Mouse (Mus musculus) brain, embryonic 14.5 days (tissue): ENCODE measurements at regions not wholly inside any gene's neighbourhood (a gene's known extent, or its start where the extent isn't known, plus 50 kb on each side); places are given as distances from the start of the nearest gene placed in this dataset.
A peak's percentile ranks its signal among the peaks of the same experiment; 100 is the strongest.

Experiments
- DNase-seq: peaks from one replicate; pipeline ENCODE4 v3.0.0-alpha.2; 2011; ENCODE audit warnings: low read depth
- CTCF ChIP-seq: fragments of 200-500 bp; IDR thresholded peaks from 2 replicates; pipeline ENCODE4 v1.5.1; 2012; ENCODE audit warnings: inconsistent platforms, mild to moderate bottlenecking, moderate library complexity, borderline replicate concordance; ENCODE audit not compliant: insufficient read depth, insufficient read length; ENCODE audit errors: extremely low read depth
- POLR2A ChIP-seq: fragments of 200-500 bp; IDR thresholded peaks from 2 replicates; pipeline ENCODE4 v1.6.1; 2012; ENCODE audit warnings: mild to moderate bottlenecking, inconsistent platforms, borderline replicate concordance; ENCODE audit not compliant: poor library complexity, insufficient read depth, insufficient read length, severe bottlenecking; ENCODE audit errors: extremely low read depth

DNA sequence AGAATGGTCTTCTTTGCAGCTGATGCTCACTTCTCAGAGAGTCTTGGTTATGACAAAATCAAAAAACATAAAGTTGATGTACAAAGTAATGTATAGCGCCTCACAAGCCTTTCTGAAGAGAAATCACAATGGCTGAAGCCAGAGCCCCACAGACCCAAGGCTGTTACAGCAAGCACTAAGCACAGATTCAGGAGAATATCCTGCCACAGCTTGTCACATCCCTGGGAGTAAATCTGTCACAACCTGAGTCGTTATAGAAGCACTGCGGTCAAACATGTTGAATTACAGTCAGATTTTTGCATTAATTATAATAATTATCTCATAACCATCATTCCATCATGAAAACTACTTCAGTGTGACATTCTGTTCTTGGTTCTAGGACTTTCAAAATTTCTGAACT, 825.7 kb downstream of the 1700064H15Rik start:
- peak; percentile 12 for DNase-seq
- no peak for TF ChIP-seq CTCF
- no peak for TF ChIP-seq POLR2A

DNA sequence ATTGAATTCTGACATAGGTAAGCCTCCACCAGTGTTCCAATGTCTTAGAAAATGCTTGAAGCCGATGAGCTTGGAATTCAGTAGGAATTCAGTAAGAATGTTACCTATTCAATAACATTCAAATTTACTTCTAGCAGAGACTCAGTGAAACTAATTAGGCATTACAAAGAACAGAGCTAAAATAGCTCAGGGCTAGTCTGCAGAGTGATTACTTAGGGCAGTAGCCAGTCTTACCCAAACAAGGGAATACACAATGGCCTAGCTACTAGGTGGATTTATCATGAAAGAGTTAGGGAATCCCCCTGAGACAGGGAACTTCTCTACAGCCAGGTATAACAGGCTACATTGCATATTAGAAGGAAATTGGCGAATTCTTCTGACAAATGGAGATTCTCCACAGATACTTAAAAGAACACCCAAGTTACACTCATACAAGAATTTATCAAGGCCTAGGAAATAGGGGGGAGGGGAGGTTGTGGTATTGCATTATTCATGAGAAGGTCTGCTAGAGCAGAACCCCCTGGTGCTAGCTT, 799.6 kb downstream of the 1700064H15Rik start:
- peak; percentile 13 for DNase-seq

DNA sequence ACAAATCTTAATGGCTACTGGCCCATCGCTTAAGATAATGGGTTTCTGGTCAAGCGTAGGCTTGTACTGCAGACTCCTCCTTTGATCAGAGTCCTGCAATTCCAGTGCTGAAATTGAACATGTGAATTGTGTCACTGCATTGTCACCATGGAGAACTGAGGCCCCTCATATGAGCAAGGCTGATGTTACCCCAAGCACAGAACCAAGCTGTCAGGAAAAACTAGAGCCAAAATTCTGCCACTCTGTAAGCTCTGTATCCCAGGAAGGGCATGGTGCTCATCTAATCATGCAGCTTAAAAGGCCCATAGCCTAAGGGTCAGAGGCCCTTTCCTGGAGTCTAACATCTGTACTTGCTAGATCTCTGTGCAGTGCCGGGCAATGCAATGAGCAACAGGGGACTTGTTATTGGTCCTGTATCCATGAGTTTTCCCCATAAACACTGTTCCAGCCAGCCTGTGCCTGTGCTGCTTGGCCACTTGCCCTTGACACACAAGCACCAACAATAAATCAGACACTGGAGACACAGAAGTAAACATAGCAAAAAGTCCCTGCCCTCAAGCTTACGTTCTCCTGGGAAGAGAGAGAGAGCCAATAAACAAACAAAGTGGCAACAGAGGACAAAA, 760.2 kb downstream of the 1700064H15Rik start:
- peak; percentile 8 for DNase-seq
- no peak for TF ChIP-seq CTCF
- TF ChIP-seq POLR2A: no peak

DNA sequence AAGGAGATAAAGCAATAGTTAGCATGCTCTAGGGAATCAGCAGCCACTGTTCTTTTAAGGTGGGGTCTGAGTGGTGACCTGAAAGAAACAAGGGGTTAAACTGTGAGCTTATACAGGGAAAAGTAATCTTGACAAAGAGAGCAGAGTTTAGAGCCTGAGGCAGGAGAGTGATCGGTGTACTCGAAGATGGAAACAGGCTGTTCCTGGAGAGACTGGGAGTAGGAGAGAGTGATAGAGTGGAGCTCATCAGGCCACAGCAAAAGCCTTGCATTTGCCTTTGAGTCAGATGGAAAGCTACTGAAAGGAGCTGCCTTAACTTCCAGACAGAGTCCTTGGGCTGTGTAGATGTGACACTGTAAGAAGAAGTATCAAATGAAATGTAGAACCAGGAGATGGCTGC, 759.7 kb downstream of the 1700064H15Rik start:
- TF ChIP-seq POLR2A (no peak), CTCF (no peak)
- DNase-seq: no peak

DNA sequence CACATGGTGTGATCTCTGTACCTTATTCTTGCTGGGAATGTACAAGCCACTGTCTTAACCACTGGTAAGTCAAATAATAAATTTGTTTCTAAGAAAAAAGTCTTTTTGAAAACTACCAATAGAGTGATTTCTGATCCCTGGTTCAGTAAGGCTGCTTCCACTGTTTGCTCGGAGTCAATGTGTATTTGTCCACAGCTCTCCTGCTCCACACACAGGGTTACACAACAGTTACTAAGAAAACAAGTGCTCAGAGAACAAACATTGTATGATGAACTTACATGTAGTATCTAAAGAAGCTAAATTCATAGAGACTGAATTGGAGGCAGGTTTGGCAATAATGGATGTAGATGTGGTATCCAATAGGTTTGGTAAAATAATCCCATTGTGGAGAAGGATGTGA, 751.4 kb downstream of the 1700064H15Rik start:
- DNase-seq: no peak
- TF ChIP-seq CTCF (no peak), POLR2A (no peak)

DNA sequence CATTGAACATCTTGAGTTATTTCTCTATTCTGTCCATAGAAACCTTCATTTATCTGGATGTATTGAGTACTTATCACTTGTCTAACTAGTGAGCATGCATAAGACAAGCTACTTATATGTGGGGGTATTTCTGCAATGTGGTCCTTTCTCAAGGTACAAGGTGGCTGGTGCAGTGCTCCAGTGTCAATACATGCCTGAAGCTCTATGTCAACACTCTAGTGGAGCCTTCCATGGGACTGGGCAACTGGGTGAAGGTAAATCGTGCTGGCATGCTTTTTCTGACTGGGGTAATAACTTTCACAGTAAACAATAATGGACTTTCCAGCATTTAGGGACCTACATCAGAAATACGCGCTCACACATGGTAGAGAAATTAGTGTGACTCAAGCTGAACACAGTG, 750.9 kb downstream of the 1700064H15Rik start:
- DNase-seq: no peak
- TF ChIP-seq POLR2A (no peak), CTCF (no peak)

DNA sequence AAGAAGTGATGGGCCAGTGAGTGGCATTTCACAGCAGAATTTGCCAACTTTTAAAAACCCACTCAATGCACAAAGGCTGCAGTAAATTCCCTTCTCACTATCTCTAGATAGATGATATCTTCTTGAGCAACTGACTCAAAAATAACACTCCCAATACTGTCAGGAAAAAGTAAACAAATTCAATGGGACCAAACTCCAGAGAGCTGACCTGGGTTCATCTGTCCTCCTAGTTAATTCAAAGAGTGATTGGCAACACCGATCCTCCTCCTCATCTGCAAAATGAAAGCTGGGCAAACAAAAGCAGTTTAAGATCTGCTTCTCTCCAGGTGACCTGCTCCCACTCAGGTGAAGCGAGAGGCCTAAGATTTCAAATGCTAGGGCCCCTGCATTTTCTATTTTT, 747.3 kb downstream of the 1700064H15Rik start:
- no peak for DNase-seq
- TF ChIP-seq CTCF (no peak), POLR2A (no peak)

DNA sequence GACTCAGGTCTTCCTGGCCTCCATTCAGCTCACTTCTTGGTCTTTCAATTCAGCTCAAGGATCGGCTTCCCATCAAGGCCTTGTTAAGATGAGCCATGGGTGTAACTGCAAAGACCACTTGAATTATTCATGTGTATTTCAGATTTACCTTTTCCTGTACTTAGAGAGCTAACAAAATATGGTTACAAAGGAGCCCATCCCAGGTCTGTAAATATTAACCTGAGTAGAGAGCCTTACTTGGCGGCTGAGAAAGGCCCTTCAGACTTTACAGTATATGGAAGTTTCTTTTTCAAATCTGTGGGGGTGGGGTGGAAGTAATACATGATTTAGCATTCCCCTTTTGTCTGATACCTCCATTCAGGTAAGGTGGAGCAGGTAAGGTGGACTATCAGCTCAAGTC, 735.7 kb downstream of the 1700064H15Rik start:
- no peak for DNase-seq
- TF ChIP-seq CTCF (no peak), POLR2A (no peak)

DNA sequence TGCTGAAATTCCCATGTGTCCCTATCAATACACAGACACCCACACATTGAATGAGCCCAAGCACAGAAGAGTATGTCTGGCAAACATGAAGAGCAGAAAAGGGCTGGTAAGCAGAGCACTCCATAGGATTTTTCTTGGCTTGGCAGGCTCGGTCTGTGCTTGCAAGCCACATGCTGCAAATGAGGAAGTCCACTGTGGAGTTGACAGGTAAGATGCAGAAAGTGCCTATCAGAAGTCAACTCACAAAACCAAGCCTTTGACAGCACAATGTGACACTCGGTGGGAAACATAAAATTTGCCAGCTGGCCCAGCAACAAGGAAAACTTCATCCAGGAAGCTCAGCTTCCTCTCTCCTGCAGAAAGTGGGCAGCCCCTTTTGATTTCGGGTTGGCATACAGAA, 722.7 kb downstream of the 1700064H15Rik start:
- TF ChIP-seq CTCF (no peak), POLR2A (no peak)
- peak; percentile 63 for DNase-seq

DNA sequence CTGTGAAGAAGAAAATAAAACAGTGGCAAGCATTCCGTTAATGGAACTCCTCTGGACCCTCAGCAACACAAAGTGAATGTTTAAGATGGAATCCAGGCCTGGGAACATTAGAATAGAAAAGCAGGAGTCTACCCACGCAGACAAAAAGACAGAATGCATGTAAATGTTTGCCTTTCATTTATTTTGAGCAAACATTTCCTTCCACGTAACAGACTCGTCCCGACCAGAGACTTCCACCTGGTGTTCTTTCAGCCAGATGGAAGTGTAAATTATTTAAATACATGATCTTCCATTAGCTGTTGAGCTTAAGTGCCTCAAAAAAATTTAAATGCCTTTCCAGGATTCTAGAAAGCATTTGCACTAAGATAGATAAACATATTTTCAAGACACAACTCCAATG, 722.3 kb downstream of the 1700064H15Rik start:
- DNase-seq: peak; percentile 39
- TF ChIP-seq POLR2A (no peak), CTCF (no peak)

DNA sequence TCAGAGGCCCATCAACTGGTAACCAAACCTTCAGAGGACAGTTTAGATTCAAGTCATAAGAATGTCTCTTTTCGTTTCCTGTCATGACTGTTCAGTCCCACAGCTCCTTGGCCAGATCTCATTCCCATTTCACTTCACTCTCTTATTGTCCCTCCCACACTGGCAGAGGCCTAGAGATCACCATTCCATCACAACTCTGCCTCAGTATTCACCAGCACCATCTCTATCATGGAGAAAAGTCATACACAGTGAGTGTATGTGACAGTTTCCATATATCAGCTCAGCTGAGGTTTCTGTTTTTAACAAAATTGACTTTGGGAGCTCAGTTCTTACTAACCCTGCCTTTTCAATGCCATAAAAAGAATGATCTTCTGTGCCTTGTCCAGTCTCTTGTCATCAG, 719.7 kb downstream of the 1700064H15Rik start:
- TF ChIP-seq CTCF: no peak
- no peak for TF ChIP-seq POLR2A
- no peak for DNase-seq

DNA sequence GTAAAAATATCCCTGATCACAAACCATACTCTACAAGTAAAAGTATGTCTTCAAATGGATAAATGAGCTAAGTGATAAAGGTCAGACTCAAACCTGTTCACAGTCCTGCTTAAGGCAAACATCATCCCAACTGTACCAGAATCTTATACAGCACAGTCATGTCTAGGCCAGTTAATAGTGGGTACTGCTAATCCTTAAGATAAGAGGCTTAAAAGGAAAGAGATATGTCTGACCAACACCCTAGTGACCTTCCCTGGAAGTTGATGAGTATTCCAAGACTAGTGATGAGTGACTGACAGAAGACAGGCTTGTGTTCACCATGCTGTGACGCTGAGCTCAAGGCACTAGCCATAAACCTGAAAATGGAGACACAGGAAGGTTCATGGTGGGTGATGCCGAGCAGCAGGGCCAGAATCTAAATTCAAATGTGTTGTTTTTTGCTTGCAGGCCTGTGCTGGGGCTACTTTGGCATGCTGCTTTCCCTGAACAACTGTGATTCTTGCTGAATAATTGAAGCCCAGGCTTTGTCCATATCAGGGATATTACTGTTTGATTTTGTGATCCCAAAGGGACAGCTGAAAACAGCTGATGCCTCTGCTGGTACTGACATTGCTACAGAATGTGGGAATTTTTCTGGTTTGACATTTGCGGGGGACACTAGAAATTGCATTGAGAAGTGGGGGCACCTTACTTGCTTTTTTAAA, 699.9 kb downstream of the 1700064H15Rik start:
- TF ChIP-seq CTCF (no peak), POLR2A (no peak)
- peak; percentile 57 for DNase-seq

DNA sequence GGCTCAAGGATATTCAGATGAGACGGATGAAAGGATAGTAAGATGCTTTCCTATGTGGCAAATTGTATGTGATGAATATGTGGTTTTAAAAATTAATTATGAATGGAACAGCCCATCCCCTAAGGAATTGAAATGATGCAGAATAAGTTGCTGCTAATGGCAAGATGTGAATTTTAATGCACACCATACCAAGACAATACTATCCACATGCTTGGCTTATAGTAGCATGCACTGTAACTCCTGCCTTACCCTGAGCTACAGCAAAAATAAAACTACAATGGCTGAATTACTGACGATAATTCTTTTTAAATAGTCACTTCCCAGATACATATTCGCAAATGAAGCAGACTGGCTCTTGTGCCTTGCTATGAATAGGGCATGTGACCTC, 699.4 kb downstream of the 1700064H15Rik start:
- DNase-seq: no peak
- no peak for TF ChIP-seq CTCF
- no peak for TF ChIP-seq POLR2A
